Mouse (Mus musculus): ENCODE measurements around the gene Khdc1a. TPM values are rescaled to one million over a fixed set of nuclear protein-coding genes. Genes with fewer than 3 reads are reported as not detected.

Khdc1a gene
- total RNA-seq, 2 experiments from 2014 or later = not detected

Other genes starting within 250 kb of the Khdc1a start
- gene Tmem14a, start 131.1 kb upstream of the Khdc1a start, total RNA-seq (2021) = 1 to 10 TPM; 4.5 to 4.8 TPM
- gene Gsta3, start 109.1 kb upstream of the Khdc1a start, total RNA-seq (2021) = 100 to 1,000 TPM in 1 of 2 experiments, 10 to 100 TPM in 1; 59.3 to 112 TPM
- gene Khdc1c, start 18.7 kb downstream of the Khdc1a start, total RNA-seq (2021) = not detected
- gene Khdc1b, start 33.9 kb downstream of the Khdc1a start, total RNA-seq (2021) = under 1 TPM in 1 of 2 experiments, not detected in 1; 0.12 TPM